Mouse (Mus musculus) forebrain, embryonic 13.5 days (tissue): ENCODE results near the gene Shc2. TPM values are rescaled to one million over a fixed set of nuclear protein-coding genes. Genes with fewer than 3 reads are reported as not detected.

Experiments used
- ATAC-seq: fragments of 200-750 bp; cut with Nextera tagmentation; 2 replicates; pipeline ENCODE4 v1.8.0; 2017
- H3K27ac ChIP-seq: fragments of 300-500 bp; sonication (generic); 2 replicates; pipeline ENCODE4 v1.5.1; 2015; ENCODE audit warnings: inconsistent platforms, mild to moderate bottlenecking, moderate library complexity
- H3K27me3 ChIP-seq: fragments of 300-500 bp; sonication (generic); 2 replicates; pipeline ENCODE4 v1.6.1; 2015; ENCODE audit warnings: mild to moderate bottlenecking, inconsistent platforms
- H3K36me3 ChIP-seq: fragments of 300-500 bp; sonication (generic); 2 replicates; pipeline ENCODE4 v1.6.1; 2015; ENCODE audit warnings: mild to moderate bottlenecking, inconsistent platforms; ENCODE audit not compliant: poor library complexity, severe bottlenecking
- H3K4me1 ChIP-seq: fragments of 300-500 bp; sonication (generic); 2 replicates; pipeline ENCODE4 v1.6.1; 2015; ENCODE audit warnings: inconsistent platforms
- H3K4me2 ChIP-seq: fragments of 300-500 bp; sonication (generic); 2 replicates; pipeline ENCODE4 v1.6.1; 2015; ENCODE audit warnings: inconsistent platforms, mild to moderate bottlenecking, moderate library complexity
- H3K4me3 ChIP-seq: fragments of 300-500 bp; sonication (generic); 2 replicates; pipeline ENCODE4 v1.5.1; 2015; ENCODE audit warnings: mild to moderate bottlenecking, inconsistent platforms
- H3K9ac ChIP-seq: fragments of 300-500 bp; sonication (generic); 2 replicates; pipeline ENCODE4 v1.6.1; 2015; ENCODE audit warnings: mild to moderate bottlenecking, inconsistent platforms
- H3K9me3 ChIP-seq: fragments of 300-500 bp; sonication (generic); replicated peaks from 2 replicates; pipeline ENCODE4 v1.6.1; 2016; ENCODE audit warnings: inconsistent platforms
- WGBS: fragments of 180-500 bp; shearing (Covaris S2); methylation state at CpG from one replicate; pipeline ENCODE4 v1.1.7; 2015; 5-methylcytosine and 5-hydroxymethylcytosine counted together
- polyA plus RNA-seq: library from polyadenylated mRNA; unstranded; fragments of >200 nt; fragmentation: Nextera tagmentation; extraction: Ambion mirVana; gene quantifications from 2 replicates; pipeline ENCODE4 v1.2.1, GENCODE M21; 2015

The Shc2 gene
- polyA plus RNA-seq, 1 experiment from 2014 or later, result 8.2 TPM

GRCm38 (mm10) chr10:79586243-79586642 lies 51.5 kb downstream of the Shc2 start:
- H3K9me3 ChIP-seq, result no peaks in the 10 kb centered on the region
- no peak for ATAC-seq
- no peak overlapping the region for H3K4me3 ChIP-seq
- H3K27me3 ChIP-seq, result no peaks in the 10 kb centered on the region
- 81% methylated on average over 8 of the region's 8 CpGs for WGBS
- no peak overlapping the region for H3K4me2 ChIP-seq
- no peaks in the 10 kb centered on the region for H3K36me3 ChIP-seq
- no peak overlapping the region for H3K9ac ChIP-seq
- no peaks in the 10 kb centered on the region for H3K4me1 ChIP-seq
- H3K27ac ChIP-seq, result no peak overlapping the region

GRCm38 (mm10) chr10:79585723-79586122 lies 52.0 kb downstream of the Shc2 start:
- Histone ChIP-seq H3K4me3 (no peak overlapping the region), H3K36me3 (no peaks in the 10 kb centered on the region), H3K4me2 (no peak overlapping the region), H3K9ac (no peak overlapping the region), H3K9me3 (no peaks in the 10 kb centered on the region), H3K27me3 (no peaks in the 10 kb centered on the region), H3K4me1 (no peaks in the 10 kb centered on the region), H3K27ac (no peak overlapping the region)
- ATAC-seq, result no peak
- WGBS, result 89% methylated on average over 5 of the region's 5 CpGs

GRCm38 (mm10) chr10:79585136-79585535 lies 52.6 kb downstream of the Shc2 start:
- no peak for ATAC-seq
- H3K9me3 ChIP-seq, result no peaks in the 10 kb centered on the region
- no peaks in the 10 kb centered on the region for H3K4me1 ChIP-seq
- no peaks in the 10 kb centered on the region for H3K27me3 ChIP-seq
- H3K4me2 ChIP-seq, result no peak overlapping the region
- no peaks in the 10 kb centered on the region for H3K36me3 ChIP-seq
- H3K9ac ChIP-seq, result no peak overlapping the region
- no peak overlapping the region for H3K4me3 ChIP-seq
- 93% methylated on average over 6 of the region's 6 CpGs for WGBS
- no peak overlapping the region for H3K27ac ChIP-seq

GRCm38 (mm10) chr10:79584426-79584825 lies 53.3 kb downstream of the Shc2 start:
- Histone ChIP-seq H3K9ac (no peak overlapping the region), H3K4me1 (no peaks in the 10 kb centered on the region), H3K9me3 (no peaks in the 10 kb centered on the region), H3K27me3 (0 out of 2 replicates have a peak, but pooled peaks cover 3% of the 10 kb centered on the region), H3K27ac (no peak overlapping the region), H3K4me2 (no peak overlapping the region), H3K4me3 (no peak overlapping the region), H3K36me3 (no peaks in the 10 kb centered on the region)
- WGBS, result 85% methylated on average over 9 of the region's 9 CpGs
- no peak for ATAC-seq

GRCm38 (mm10) chr10:79584021-79584420 lies 53.7 kb downstream of the Shc2 start:
- Histone ChIP-seq H3K27ac (no peak overlapping the region), H3K9me3 (no peaks in the 10 kb centered on the region), H3K4me2 (no peak overlapping the region), H3K4me1 (no peaks in the 10 kb centered on the region), H3K27me3 (0 out of 2 replicates have a peak, but pooled peaks cover 6% of the 10 kb centered on the region), H3K9ac (no peak overlapping the region), H3K36me3 (no peaks in the 10 kb centered on the region), H3K4me3 (no peak overlapping the region)
- no peak for ATAC-seq
- 73% methylated on average over 7 of the region's 7 CpGs for WGBS

DNA sequence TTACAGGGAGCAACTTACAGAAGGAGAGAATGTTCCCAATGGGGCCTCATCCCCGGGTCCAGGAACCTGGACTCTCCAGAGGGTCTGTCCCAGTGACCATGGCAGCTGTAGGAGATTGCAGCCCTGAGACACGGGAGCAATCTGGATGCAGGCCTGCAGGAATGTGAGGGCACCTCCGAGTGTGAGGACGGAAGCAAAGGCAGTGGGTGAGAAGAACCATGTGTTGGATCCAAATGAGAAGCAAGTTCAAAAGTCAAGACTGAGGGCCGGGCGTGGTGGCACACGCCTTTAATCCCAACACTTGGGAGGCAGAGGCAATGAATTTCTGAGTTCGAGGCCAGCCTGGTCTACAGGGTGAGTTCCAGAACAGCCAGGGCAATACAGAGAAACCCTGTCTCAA lies 56.2 kb downstream of the Shc2 start:
- no peak for ATAC-seq
- Histone ChIP-seq H3K4me1 (no peaks in the 10 kb centered on the region), H3K4me2 (no peak overlapping the region), H3K9me3 (0 out of 2 replicates have a peak, but pooled peaks cover 4% of the 10 kb centered on the region), H3K27me3 (peaks cover 10% of the 10 kb centered on the region; the same call in 1 of the 2 replicates), H3K27ac (no peak overlapping the region), H3K4me3 (no peak overlapping the region), H3K9ac (no peak overlapping the region), H3K36me3 (no peaks in the 10 kb centered on the region)
- 91% methylated on average over 8 of the region's 8 CpGs for WGBS

- Histone ChIP-seq H3K4me2 (no peak overlapping the region), H3K9me3 (0 out of 2 replicates have a peak, but pooled peaks cover 4% of the 10 kb centered on the region), H3K9ac (no peak overlapping the region), H3K27ac (no peak overlapping the region), H3K27me3 (peaks cover 10% of the 10 kb centered on the region; the same call in 1 of the 2 replicates), H3K4me1 (no peaks in the 10 kb centered on the region), H3K4me3 (no peak overlapping the region), H3K36me3 (no peaks in the 10 kb centered on the region)
- 43% methylated on average over 6 of the region's 6 CpGs for WGBS
- no peak for ATAC-seq
Observed at GRCm38 (mm10) chr10:79580811-79581210, 56.9 kb downstream of the Shc2 start.

- peaks cover 10% of the 10 kb centered on the region; the same call in 1 of the 2 replicates for H3K27me3 ChIP-seq
- no peaks in the 10 kb centered on the region for H3K36me3 ChIP-seq
- WGBS, result 67% methylated on average over 7 of the region's 7 CpGs
- no peak for ATAC-seq
- no peak overlapping the region for H3K4me3 ChIP-seq
- H3K9me3 ChIP-seq, result 0 out of 2 replicates have a peak, but pooled peaks cover 4% of the 10 kb centered on the region
- H3K9ac ChIP-seq, result no peak overlapping the region
- no peak overlapping the region for H3K27ac ChIP-seq
- H3K4me2 ChIP-seq, result no peak overlapping the region
- no peaks in the 10 kb centered on the region for H3K4me1 ChIP-seq
Observed at GRCm38 (mm10) chr10:79580356-79580755, 57.4 kb downstream of the Shc2 start.

DNA sequence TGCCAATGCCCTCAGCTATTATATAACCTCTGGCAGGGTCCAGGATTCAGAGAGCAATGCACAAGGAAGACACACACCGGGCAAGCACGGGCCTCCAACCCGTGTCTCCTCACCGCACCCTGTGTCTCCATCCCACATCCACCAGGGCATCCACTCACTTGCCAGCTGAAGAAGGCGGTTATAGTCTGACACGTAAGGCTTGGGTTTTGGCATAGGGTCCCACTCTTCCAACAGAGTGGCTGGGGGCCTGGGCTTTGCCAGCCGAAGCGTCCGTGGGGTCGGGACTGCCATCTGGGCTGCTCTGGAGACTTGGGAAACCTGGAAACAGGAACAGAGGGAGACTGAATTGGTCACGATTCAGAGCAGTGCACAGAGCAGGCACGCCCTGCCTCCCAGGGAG lies 57.9 kb downstream of the Shc2 start:
- 76% methylated on average over 12 of the region's 12 CpGs for WGBS
- ATAC-seq, result no peak
- H3K27me3 ChIP-seq, result peaks cover 10% of the 10 kb centered on the region; the same call in 1 of the 2 replicates
- H3K4me2 ChIP-seq, result no peak overlapping the region
- no peak overlapping the region for H3K9ac ChIP-seq
- 0 out of 2 replicates have a peak, but pooled peaks cover 4% of the 10 kb centered on the region for H3K9me3 ChIP-seq
- no peaks in the 10 kb centered on the region for H3K4me1 ChIP-seq
- no peak overlapping the region for H3K27ac ChIP-seq
- H3K36me3 ChIP-seq, result no peaks in the 10 kb centered on the region
- H3K4me3 ChIP-seq, result no peak overlapping the region

DNA sequence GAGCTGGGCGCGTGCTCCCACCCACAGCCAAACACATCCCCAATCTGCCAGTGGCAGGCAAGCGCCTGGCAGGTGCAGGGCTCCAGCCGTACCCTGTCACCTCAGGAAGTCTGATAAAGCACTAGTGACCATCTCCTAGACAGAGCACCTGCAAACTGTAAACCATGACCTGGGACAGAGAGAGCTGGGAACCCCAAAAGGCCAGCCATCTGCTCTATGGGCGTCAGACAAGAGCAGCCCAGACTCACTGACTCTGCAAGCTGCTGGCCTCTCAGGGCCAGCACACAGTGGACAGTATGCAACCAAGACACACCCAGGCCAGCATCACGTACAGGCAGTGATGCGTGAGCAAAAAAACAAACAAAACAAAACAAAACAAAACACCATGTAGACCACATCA lies 58.8 kb downstream of the Shc2 start:
- WGBS, result 81% methylated on average over 7 of the region's 7 CpGs
- no peak overlapping the region for H3K4me2 ChIP-seq
- H3K4me1 ChIP-seq, result no peaks in the 10 kb centered on the region
- H3K9me3 ChIP-seq, result 0 out of 2 replicates have a peak, but pooled peaks cover 4% of the 10 kb centered on the region
- H3K9ac ChIP-seq, result no peak overlapping the region
- no peak overlapping the region for H3K27ac ChIP-seq
- H3K36me3 ChIP-seq, result no peaks in the 10 kb centered on the region
- no peak for ATAC-seq
- H3K4me3 ChIP-seq, result no peak overlapping the region
- peaks cover 10% of the 10 kb centered on the region; the same call in 1 of the 2 replicates for H3K27me3 ChIP-seq

GRCm38 (mm10) chr10:79578276-79578675 lies 59.4 kb downstream of the Shc2 start:
- no peak overlapping the region for H3K9ac ChIP-seq
- no peaks in the 10 kb centered on the region for H3K4me1 ChIP-seq
- 31% methylated on average over 9 of the region's 9 CpGs for WGBS
- H3K36me3 ChIP-seq, result no peaks in the 10 kb centered on the region
- 0 out of 2 replicates have a peak, but pooled peaks cover 4% of the 10 kb centered on the region for H3K9me3 ChIP-seq
- H3K4me3 ChIP-seq, result no peak overlapping the region
- no peak for ATAC-seq
- H3K27ac ChIP-seq, result no peak overlapping the region
- H3K4me2 ChIP-seq, result no peak overlapping the region
- H3K27me3 ChIP-seq, result peaks cover 10% of the 10 kb centered on the region; the same call in 1 of the 2 replicates

GRCm38 (mm10) chr10:79577376-79577775 lies 60.3 kb downstream of the Shc2 start:
- Histone ChIP-seq H3K4me1 (no peaks in the 10 kb centered on the region), H3K27me3 (peaks cover 10% of the 10 kb centered on the region; the same call in 1 of the 2 replicates), H3K4me3 (no peak overlapping the region), H3K4me2 (no peak overlapping the region), H3K27ac (no peak overlapping the region), H3K9ac (no peak overlapping the region), H3K36me3 (no peaks in the 10 kb centered on the region), H3K9me3 (0 out of 2 replicates have a peak, but pooled peaks cover 4% of the 10 kb centered on the region)
- 76% methylated on average over 4 of the region's 4 CpGs for WGBS
- no peak for ATAC-seq

- no peak overlapping the region for H3K4me3 ChIP-seq
- H3K4me2 ChIP-seq, result no peak overlapping the region
- ATAC-seq, result no peak
- 82% methylated on average over 6 of the region's 6 CpGs for WGBS
- no peak overlapping the region for H3K27ac ChIP-seq
- H3K9ac ChIP-seq, result no peak overlapping the region
- 0 out of 2 replicates have a peak, but pooled peaks cover 4% of the 10 kb centered on the region for H3K9me3 ChIP-seq
- peaks cover 10% of the 10 kb centered on the region; the same call in 1 of the 2 replicates for H3K27me3 ChIP-seq
- H3K36me3 ChIP-seq, result no peaks in the 10 kb centered on the region
- H3K4me1 ChIP-seq, result no peaks in the 10 kb centered on the region
Observed at GRCm38 (mm10) chr10:79575754-79576153, 62.0 kb downstream of the Shc2 start.
